Mouse (Mus musculus) kidney, embryonic 14.5 days (tissue): ENCODE results near the gene Gpr65. TPM values are rescaled to one million over a fixed set of nuclear protein-coding genes. Genes with fewer than 3 reads are reported as not detected.
"Not testable (repeated sequence)": the region's sequence is repeated elsewhere in the genome, so short reads cannot be mapped to it uniquely, and the experiment has no call there.

Source experiments
- ATAC-seq: fragments of 200-750 bp; cut with Nextera tagmentation; 2 replicates; pipeline ENCODE4 v1.8.0; 2017; ENCODE audit warnings: moderate number of reproducible peaks, mild to moderate bottlenecking, moderate TSS enrichment, moderate library complexity; ENCODE audit not compliant: low FRiP score, low TSS enrichment
- H3K27ac ChIP-seq: fragments of 300-500 bp; sonication (generic); 2 replicates; pipeline ENCODE4 v1.5.1; 2014; ENCODE audit warnings: low read depth, mild to moderate bottlenecking, low read length, moderate library complexity, mixed read lengths
- H3K27me3 ChIP-seq: fragments of 300-500 bp; sonication (generic); 2 replicates; pipeline ENCODE4 v1.6.1; 2014; ENCODE audit warnings: mild to moderate bottlenecking, low read length; ENCODE audit not compliant: control insufficient read depth, insufficient read depth
- H3K36me3 ChIP-seq: fragments of 300-500 bp; sonication (generic); 2 replicates; pipeline ENCODE4 v1.6.1; 2014; ENCODE audit warnings: low read length, mixed read lengths; ENCODE audit not compliant: control insufficient read depth, insufficient read depth
- H3K4me1 ChIP-seq: fragments of 300-500 bp; sonication (generic); 2 replicates; pipeline ENCODE4 v1.6.1; 2014; ENCODE audit warnings: low read length, mixed read lengths; ENCODE audit not compliant: control insufficient read depth, insufficient read depth
- H3K4me2 ChIP-seq: fragments of 300-500 bp; sonication (generic); replicated peaks from 2 replicates; pipeline ENCODE4 v1.6.1; 2014; ENCODE audit warnings: low read depth, mild to moderate bottlenecking, low read length
- H3K4me3 ChIP-seq: fragments of 300-500 bp; sonication (generic); 2 replicates; pipeline ENCODE4 v1.5.1; 2014; ENCODE audit warnings: mild to moderate bottlenecking, low read length
- H3K9ac ChIP-seq: fragments of 300-500 bp; sonication (generic); 2 replicates; pipeline ENCODE4 v1.6.1; 2014; ENCODE audit warnings: low read depth, mild to moderate bottlenecking, low read length, moderate library complexity
- H3K9me3 ChIP-seq: fragments of 300-500 bp; sonication (generic); 2 replicates; pipeline ENCODE4 v1.6.1; 2016; ENCODE audit warnings: low read length; ENCODE audit not compliant: control insufficient read depth
- WGBS: fragments of 180-500 bp; shearing (Covaris S2); extraction: QIAGEN DNeasy Blood & Tissue Kit; methylation state at CpG from one replicate; pipeline ENCODE4 v1.1.7; 2014; 5-methylcytosine and 5-hydroxymethylcytosine counted together
- polyA plus RNA-seq: library from polyadenylated mRNA; unstranded; fragments of >200 nt; fragmentation: Nextera tagmentation; extraction: Ambion mirVana; gene quantifications from 2 replicates; pipeline ENCODE4 v1.2.1, GENCODE M21; 2014

The Gpr65 gene
- polyA plus RNA-seq = 1.1 and 1.2 TPM in 2 replicates

DNA sequence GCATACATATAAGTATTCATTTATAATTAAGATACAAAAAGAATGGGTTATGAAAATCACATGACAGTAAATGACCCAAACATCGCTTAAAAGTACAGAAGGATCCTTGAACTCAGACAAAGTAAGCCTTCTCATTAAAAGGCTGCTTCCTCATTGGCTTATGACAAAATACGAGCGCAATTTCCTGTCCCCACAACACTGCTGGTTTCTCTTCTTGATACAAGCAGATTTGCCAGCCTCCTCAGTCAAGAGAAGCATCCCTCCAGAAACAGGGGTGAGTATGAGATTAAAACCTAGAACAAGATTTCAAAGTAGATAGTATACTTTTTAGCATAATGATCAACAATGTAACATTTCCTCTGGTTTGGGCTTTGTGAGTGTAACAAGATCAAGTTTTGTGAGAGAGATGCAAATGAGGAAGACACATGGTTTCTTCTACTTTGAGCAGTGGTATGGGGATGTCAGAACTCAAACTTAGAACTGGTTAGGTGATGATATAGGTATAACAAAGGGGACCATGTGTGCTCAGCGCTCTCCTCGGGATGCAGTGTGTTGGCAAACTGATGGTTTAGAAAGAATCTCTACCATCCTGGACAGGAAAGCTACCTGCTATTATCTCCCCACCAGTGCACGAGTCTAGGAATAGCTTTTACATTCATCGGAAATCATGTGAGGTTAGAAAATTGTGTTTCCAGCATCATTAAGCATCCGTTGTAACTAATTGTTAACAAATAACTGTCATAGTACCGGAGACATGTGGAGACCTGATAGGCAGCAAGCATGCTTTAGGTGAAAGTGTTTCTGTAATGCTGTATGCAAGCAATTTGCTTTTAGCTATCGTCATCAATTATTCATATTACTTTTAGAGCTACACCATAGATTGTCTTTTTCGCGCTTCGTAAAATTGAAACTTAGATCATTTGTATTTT lies at the start of gene Gpr65:
TSS of gene Gpr65 (plus strand) at position 195 of the 929 bp plus-strand sequence.
- H3K9me3 ChIP-seq = no peaks in the 10 kb centered on the region
- no peaks in the 10 kb centered on the region for H3K4me1 ChIP-seq
- no peak within 1 kb of the TSS for H3K27ac ChIP-seq
- H3K4me2 ChIP-seq = no peak within 1 kb of the TSS
- H3K36me3 ChIP-seq = no peaks in the 10 kb centered on the region
- 92% methylated on average over 13 of the region's 13 CpGs for WGBS
- no peak within 1 kb of the TSS for H3K4me3 ChIP-seq
- H3K9ac ChIP-seq = no peak within 1 kb of the TSS
- no peaks in the 10 kb centered on the region for H3K27me3 ChIP-seq
- ATAC-seq = no peak

- Histone ChIP-seq H3K4me1 (no peaks in the 10 kb centered on the region), H3K9ac (no peak overlapping the region), H3K4me2 (no peak overlapping the region), H3K9me3 (no peaks in the 10 kb centered on the region), H3K27ac (no peak overlapping the region), H3K27me3 (no peaks in the 10 kb centered on the region), H3K4me3 (no peak overlapping the region), H3K36me3 (0 out of 2 replicates have a peak, but pooled peaks cover 3% of the 10 kb centered on the region)
- 88% methylated on average over 5 of the region's 5 CpGs for WGBS
- no peak for ATAC-seq
Measured at GRCm38 (mm10) chr12:98223286-98223685, 45.1 kb upstream of the Gpr65 start.

- Histone ChIP-seq H3K36me3 (peaks cover 5% of the 10 kb centered on the region; the same call in 1 of the 2 replicates), H3K9me3 (no peaks in the 10 kb centered on the region), H3K27ac (no peak overlapping the region), H3K4me1 (no peaks in the 10 kb centered on the region), H3K9ac (no peak overlapping the region), H3K4me3 (no peak overlapping the region), H3K27me3 (no peaks in the 10 kb centered on the region), H3K4me2 (no peak overlapping the region)
- WGBS = 92% methylated on average over 2 of the region's 2 CpGs
- no peak for ATAC-seq
Measured at GRCm38 (mm10) chr12:98227037-98227436, 41.4 kb upstream of the Gpr65 start.

- not testable (repeated sequence) for H3K9ac ChIP-seq, ATAC-seq, H3K4me1 ChIP-seq, H3K9me3 ChIP-seq, H3K27ac ChIP-seq, H3K4me3 ChIP-seq, H3K4me2 ChIP-seq, H3K36me3 ChIP-seq, H3K27me3 ChIP-seq
- WGBS = 83% methylated on average over 6 of the region's 6 CpGs
Measured at GRCm38 (mm10) chr12:98238478-98238877, 30.0 kb upstream of the Gpr65 start.

GRCm38 (mm10) chr12:98244161-98244560 lies 24.3 kb upstream of the Gpr65 start:
- WGBS = 80% methylated on average over 4 of the region's 4 CpGs
- no peak overlapping the region for H3K4me2 ChIP-seq
- no peaks in the 10 kb centered on the region for H3K9me3 ChIP-seq
- H3K4me3 ChIP-seq = no peak overlapping the region
- H3K27ac ChIP-seq = no peak overlapping the region
- no peaks in the 10 kb centered on the region for H3K4me1 ChIP-seq
- H3K36me3 ChIP-seq = no peaks in the 10 kb centered on the region
- H3K27me3 ChIP-seq = no peaks in the 10 kb centered on the region
- H3K9ac ChIP-seq = no peak overlapping the region
- no peak for ATAC-seq

DNA sequence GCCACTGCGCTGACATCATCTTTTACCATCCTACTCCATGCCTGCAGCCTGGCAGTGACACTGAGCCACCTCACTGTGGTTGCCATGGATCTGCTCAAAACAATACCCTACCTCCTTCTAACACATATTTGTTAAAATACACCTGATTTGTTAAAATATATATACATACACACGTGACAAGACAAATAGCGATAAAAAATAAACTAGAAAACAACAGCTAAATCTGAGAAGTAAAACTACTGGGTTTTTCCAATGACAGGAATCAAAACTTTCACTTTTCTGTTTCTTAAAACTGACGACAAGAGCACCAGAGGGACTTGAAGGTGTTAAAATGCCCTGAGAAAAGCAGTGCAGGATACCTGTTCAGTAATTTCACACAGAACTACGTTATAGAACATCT lies 23.6 kb upstream of the Gpr65 start:
- Histone ChIP-seq H3K27ac (no peak overlapping the region), H3K4me2 (no peak overlapping the region), H3K4me1 (no peaks in the 10 kb centered on the region), H3K9me3 (no peaks in the 10 kb centered on the region), H3K27me3 (no peaks in the 10 kb centered on the region), H3K36me3 (no peaks in the 10 kb centered on the region), H3K9ac (no peak overlapping the region), H3K4me3 (no peak overlapping the region)
- WGBS = 92% methylated on average over 5 of the region's 5 CpGs
- ATAC-seq = no peak

DNA sequence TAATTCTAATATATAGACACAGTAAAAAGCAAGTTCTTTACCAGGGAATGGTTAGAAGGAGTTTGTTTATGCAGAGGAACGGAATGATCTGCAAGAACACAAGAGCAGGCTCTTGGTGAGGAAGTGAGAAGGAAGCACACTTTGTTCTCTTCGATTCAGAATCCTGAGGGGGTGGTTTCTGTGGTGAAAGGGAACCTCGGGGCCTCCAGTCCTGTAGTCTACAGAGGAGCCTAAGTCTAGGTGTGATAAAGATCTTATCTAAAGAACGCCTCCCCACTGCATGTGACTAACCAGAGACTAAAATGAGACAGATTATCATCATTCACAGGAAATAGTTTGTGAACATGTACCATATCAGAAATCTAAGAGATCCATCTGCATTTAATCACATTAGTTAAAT lies 21.6 kb upstream of the Gpr65 start:
- WGBS = 49% methylated on average over 4 of the region's 4 CpGs
- Histone ChIP-seq H3K4me2 (no peak overlapping the region), H3K27ac (no peak overlapping the region), H3K36me3 (no peaks in the 10 kb centered on the region; the same call in 1 of the 2 replicates), H3K27me3 (no peaks in the 10 kb centered on the region), H3K9me3 (no peaks in the 10 kb centered on the region), H3K4me1 (no peaks in the 10 kb centered on the region), H3K9ac (no peak overlapping the region), H3K4me3 (no peak overlapping the region)
- ATAC-seq = no peak

- H3K4me2 ChIP-seq = no peak overlapping the region
- H3K4me1 ChIP-seq = no peaks in the 10 kb centered on the region
- 61% methylated on average over 3 of the region's 3 CpGs for WGBS
- no peak overlapping the region for H3K9ac ChIP-seq
- no peaks in the 10 kb centered on the region for H3K9me3 ChIP-seq
- no peak overlapping the region for H3K4me3 ChIP-seq
- no peak overlapping the region for H3K27ac ChIP-seq
- no peaks in the 10 kb centered on the region; the same call in 1 of the 2 replicates for H3K36me3 ChIP-seq
- ATAC-seq = no peak
- no peaks in the 10 kb centered on the region for H3K27me3 ChIP-seq
Measured at GRCm38 (mm10) chr12:98249671-98250070, 18.8 kb upstream of the Gpr65 start.

DNA sequence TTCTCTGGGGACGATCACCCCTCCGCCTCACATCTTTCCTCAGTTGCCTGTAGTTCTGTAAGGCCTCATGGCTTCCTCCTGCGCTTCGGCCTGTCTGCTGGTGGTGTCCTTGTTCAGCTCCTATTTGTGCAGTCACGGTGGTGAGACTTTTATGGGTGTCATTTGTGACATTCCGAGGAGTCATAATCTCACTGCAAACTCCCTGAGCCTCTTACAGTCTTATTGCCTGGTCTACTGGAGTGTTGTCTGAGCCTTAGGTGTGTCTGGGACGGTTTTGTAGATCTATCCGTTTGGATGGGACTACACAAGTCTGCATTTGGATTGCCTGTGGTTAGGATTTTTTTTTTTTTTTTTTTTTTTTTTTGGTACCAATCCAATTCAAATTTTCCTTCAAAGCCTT lies 18.1 kb upstream of the Gpr65 start:
- 52% methylated on average over 8 of the region's 8 CpGs for WGBS
- Histone ChIP-seq H3K4me1 (no peaks in the 10 kb centered on the region), H3K27me3 (no peaks in the 10 kb centered on the region), H3K27ac (no peak overlapping the region), H3K4me3 (no peak overlapping the region), H3K9ac (no peak overlapping the region), H3K4me2 (no peak overlapping the region), H3K36me3 (no peaks in the 10 kb centered on the region; the same call in 1 of the 2 replicates), H3K9me3 (no peaks in the 10 kb centered on the region)
- no peak; the same call in 1 of the 2 replicates for ATAC-seq
